Mouse (Mus musculus) forebrain, embryonic 11.5 days (tissue): ENCODE measurements around the gene Lpar6. TPM values are rescaled to one million over a fixed set of nuclear protein-coding genes. Genes with fewer than 3 reads are reported as not detected.

Experiments used
- ATAC-seq: fragments of 200-750 bp; cut with Nextera tagmentation; replicated peaks from 2 replicates; pipeline ENCODE4 v1.8.0; 2017; ENCODE audit warnings: moderate TSS enrichment; ENCODE audit not compliant: low FRiP score
- DNase-seq: peaks from one replicate; pipeline ENCODE4 v3.0.0-alpha.2; 2017; ENCODE audit warnings: low spot score
- H3K27ac ChIP-seq: fragments of 300-500 bp; sonication (generic); 2 replicates; pipeline ENCODE4 v1.5.1; 2014; ENCODE audit warnings: low read depth, low read length
- H3K27me3 ChIP-seq: fragments of 300-500 bp; sonication (generic); 2 replicates; pipeline ENCODE4 v1.6.1; 2014; ENCODE audit warnings: mild to moderate bottlenecking, low read length, mixed read lengths; ENCODE audit not compliant: control insufficient read depth, insufficient read depth
- H3K36me3 ChIP-seq: fragments of 300-500 bp; sonication (generic); 2 replicates; pipeline ENCODE4 v1.6.1; 2014; ENCODE audit warnings: mild to moderate bottlenecking, low read length, moderate library complexity, mixed read lengths; ENCODE audit not compliant: control insufficient read depth, insufficient read depth
- H3K4me1 ChIP-seq: fragments of 300-500 bp; sonication (generic); replicated peaks from 2 replicates; pipeline ENCODE4 v1.6.1; 2014; ENCODE audit warnings: low read length, mixed read lengths; ENCODE audit not compliant: control insufficient read depth, insufficient read depth
- H3K4me2 ChIP-seq: fragments of 300-500 bp; sonication (generic); 2 replicates; pipeline ENCODE4 v1.6.1; 2014; ENCODE audit warnings: low read depth, mild to moderate bottlenecking, low read length, moderate library complexity, mixed read lengths; ENCODE audit not compliant: severe bottlenecking
- H3K4me3 ChIP-seq: fragments of 300-500 bp; sonication (generic); 2 replicates; pipeline ENCODE4 v1.5.1; 2014; ENCODE audit warnings: low read depth, low read length
- H3K9ac ChIP-seq: fragments of 300-500 bp; sonication (generic); 2 replicates; pipeline ENCODE4 v1.6.1; 2014; ENCODE audit warnings: low read length
- H3K9me3 ChIP-seq: fragments of 300-500 bp; sonication (generic); 2 replicates; pipeline ENCODE4 v1.6.1; 2016; ENCODE audit warnings: low read length, mixed read lengths; ENCODE audit not compliant: control insufficient read depth
- WGBS: fragments of 180-500 bp; shearing (Covaris S2); extraction: QIAGEN DNeasy Blood & Tissue Kit; methylation state at CpG from one replicate; pipeline ENCODE4 v1.1.7; 2014; 5-methylcytosine and 5-hydroxymethylcytosine counted together
- polyA plus RNA-seq: library from polyadenylated mRNA; unstranded; fragments of >200 nt; fragmentation: Nextera tagmentation; extraction: Ambion mirVana; gene quantifications from 2 replicates; pipeline ENCODE4 v1.2.1, GENCODE M21; 2014

Gene Lpar6
- polyA plus RNA-seq, 1 experiment from 2014 or later, result 16.5 TPM

DNA sequence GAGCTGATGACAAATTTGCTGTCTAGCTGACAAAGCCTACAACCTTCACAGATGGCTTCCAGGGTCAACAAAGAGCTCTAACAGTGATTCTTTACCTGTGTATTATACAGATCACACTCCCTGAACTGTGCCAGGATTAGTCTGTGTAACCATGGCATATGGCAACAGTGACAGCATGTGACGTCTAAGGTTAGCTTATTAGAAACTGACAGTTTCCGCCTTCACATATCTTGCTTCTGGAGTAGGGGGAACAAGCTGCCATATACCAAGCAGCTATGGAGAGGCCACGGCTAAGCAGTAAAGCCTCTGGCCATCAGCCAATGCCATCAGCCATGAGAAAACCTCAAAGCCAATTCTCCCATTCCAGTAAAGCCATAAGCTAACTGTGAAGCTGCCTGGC, 11.3 kb upstream of the Lpar6 start:
- H3K9me3 ChIP-seq, result no peaks in the 10 kb centered on the region
- H3K27ac ChIP-seq, result no peak overlapping the region
- no peak overlapping the region for H3K4me2 ChIP-seq
- ATAC-seq, result no peak
- no peaks in the 10 kb centered on the region for H3K27me3 ChIP-seq
- H3K9ac ChIP-seq, result no peak overlapping the region
- H3K36me3 ChIP-seq, result peaks cover 2% of the 10 kb centered on the region; the same call in 1 of the 2 replicates
- DNase-seq, result no peak
- no peaks in the 10 kb centered on the region for H3K4me1 ChIP-seq
- H3K4me3 ChIP-seq, result no peak overlapping the region
- 90% methylated on average over 3 of the region's 3 CpGs for WGBS

DNA sequence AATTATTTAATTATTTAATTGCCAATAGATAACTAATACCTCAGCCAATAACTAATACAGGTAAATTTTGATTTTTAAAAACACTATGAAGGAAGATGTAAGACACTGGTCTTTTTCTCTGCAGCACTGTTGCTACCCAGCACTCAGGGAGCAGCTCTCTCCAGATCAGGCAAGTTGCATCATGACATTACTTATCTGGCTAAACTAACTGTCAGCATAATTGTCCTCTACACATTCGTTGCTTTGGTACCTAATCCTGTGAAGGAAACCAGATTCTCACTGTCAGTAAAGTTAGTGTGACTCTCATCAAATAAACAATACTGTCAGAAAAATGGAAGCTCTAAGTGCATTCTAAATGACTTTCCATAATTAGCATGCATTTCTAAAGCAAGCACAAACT, 10.8 kb upstream of the Lpar6 start:
- no peak for ATAC-seq
- 46% methylated on average over 1 of the region's 1 CpGs for WGBS
- no peak overlapping the region for H3K4me2 ChIP-seq

DNA sequence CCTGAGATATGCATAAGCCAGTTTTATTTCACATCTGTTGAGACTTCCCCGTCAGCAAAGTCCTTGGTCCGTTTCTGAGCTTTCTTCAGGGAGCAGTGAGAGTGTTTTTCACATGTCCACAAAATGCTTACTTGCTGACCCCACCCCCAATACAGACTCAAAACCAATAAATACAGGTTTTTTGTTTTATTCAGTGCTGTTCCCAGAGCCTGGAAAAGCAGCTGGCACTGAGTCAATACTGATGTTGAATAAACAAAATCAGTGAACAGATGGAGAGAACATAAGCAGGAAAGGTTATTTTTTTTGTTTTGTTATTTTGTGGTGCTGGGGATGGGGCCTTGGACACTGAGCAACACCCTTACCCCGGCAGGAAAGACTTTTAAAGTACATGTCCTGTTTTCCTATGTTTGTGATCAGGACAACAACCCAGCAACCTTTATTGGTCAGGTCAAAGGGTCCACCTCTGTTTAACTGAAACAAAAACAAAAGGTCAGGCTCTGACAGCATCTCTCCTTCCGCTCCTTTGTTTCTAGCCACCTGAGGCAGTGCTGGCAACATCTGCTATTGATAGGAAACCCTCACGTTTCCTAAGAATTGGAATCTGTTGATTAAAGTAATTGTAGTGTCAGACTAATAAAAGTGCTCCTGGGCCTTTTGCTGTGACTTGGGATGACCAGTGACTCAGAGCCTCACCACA, 6.3 kb upstream of the Lpar6 start:
- Histone ChIP-seq H3K9ac (no peak overlapping the region), H3K27ac (no peak overlapping the region), H3K9me3 (no peaks in the 10 kb centered on the region), H3K4me2 (no peak overlapping the region), H3K27me3 (no peaks in the 10 kb centered on the region), H3K4me3 (no peak overlapping the region), H3K36me3 (peaks cover 2% of the 10 kb centered on the region; the same call in 1 of the 2 replicates), H3K4me1 (peaks cover 3% of the 10 kb centered on the region; the same call in 1 of the 2 replicates)
- 25% methylated on average over 5 of the region's 5 CpGs for WGBS
- ATAC-seq (no peak), DNase-seq (no peak)

More for the DNA sequence above, 10.8 kb upstream of the Lpar6 start:
- Histone ChIP-seq H3K4me3 (no peak overlapping the region), H3K9ac (no peak overlapping the region), H3K9me3 (no peaks in the 10 kb centered on the region), H3K27ac (no peak overlapping the region), H3K4me1 (no peaks in the 10 kb centered on the region), H3K27me3 (no peaks in the 10 kb centered on the region), H3K36me3 (peaks cover 2% of the 10 kb centered on the region; the same call in 1 of the 2 replicates)
- no peak for DNase-seq

DNA sequence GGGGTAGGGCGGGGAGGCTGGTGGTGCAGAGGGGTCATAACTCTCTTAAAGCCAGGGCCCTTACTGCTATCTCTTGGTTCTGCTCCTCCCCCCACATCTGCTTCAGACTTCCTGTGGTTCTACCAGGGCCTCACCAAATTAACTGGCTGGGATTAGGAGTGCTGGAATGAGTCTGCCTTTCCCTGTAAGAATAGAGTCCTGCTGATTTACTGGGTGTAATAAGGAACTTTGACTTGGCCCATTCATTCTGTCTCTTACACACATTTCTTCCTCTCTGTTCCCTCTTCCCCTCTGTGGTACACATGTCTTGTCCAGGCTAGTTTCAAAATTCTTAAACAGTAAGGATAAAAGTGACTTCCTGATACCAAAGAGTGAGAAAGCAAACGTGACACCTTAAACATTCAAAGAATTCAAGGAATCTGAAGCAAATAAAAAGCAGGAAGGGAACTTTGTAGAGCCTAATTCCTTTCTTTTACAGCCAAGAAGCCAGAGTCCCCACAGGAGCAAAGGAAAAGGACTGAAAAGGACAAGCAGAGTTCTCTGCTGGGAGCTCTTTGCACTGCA, 3.1 kb upstream of the Lpar6 start:
- WGBS, result 7% methylated on average over 2 of the region's 2 CpGs
- H3K27me3 ChIP-seq, result no peaks in the 10 kb centered on the region
- no peak overlapping the region for H3K9ac ChIP-seq
- no peaks in the 10 kb centered on the region for H3K9me3 ChIP-seq
- peak overlapping the region; percentile 42; the same call in 1 of the 2 replicates for H3K27ac ChIP-seq
- peaks cover 2% of the 10 kb centered on the region; the same call in 1 of the 2 replicates for H3K36me3 ChIP-seq
- ATAC-seq (no peak), DNase-seq (no peak)
- no peak overlapping the region for H3K4me3 ChIP-seq
- H3K4me1 ChIP-seq, result peaks cover 3% of the 10 kb centered on the region; the same call in 1 of the 2 replicates
- no peak overlapping the region for H3K4me2 ChIP-seq

DNA sequence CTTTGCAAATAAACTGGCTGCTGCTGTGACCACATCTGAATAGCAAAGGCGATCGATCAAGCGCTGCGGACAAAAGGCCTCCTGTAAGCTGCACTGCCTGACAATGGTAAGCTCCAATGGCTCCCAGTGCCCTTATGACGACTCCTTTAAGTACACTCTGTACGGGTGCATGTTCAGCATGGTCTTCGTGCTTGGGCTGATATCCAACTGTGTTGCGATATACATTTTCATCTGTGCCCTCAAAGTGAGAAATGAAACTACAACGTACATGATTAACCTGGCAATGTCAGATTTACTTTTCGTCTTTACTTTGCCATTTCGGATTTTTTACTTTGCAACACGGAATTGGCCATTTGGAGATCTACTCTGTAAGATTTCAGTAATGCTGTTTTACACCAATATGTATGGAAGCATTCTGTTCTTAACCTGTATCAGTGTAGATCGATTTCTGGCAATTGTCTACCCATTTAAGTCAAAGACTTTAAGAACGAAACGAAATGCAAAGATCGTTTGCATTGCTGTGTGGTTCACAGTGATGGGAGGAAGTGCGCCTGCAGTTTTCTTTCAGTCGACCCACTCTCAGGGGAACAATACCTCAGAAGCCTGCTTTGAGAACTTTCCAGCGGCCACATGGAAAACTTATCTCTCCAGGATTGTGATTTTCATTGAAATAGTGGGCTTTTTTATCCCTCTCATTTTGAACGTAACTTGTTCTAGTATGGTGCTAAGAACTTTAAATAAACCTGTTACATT, 979 bp downstream of the Lpar6 start:
- WGBS, result under 1% methylated on average over 20 of the region's 20 CpGs
- DNase-seq, result peak; percentile 74

DNA sequence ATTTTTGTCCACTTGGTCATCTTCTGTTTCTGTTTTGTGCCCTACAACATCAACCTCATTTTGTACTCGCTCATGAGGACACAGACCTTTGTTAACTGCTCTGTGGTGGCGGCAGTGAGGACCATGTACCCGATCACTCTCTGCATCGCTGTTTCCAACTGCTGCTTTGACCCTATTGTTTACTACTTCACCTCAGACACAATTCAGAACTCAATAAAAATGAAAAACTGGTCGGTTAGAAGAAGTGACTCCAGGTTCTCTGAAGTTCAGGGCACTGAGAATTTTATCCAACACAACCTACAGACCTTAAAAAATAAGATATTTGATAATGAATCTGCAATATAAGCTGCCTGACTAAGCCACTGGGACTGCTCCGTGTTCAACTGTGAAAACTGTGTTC, 1.6 kb downstream of the Lpar6 start:
- H3K27ac ChIP-seq, result peak overlapping the region; percentile 94
- DNase-seq, result peak; percentile 57
- under 1% methylated on average over 6 of the region's 6 CpGs for WGBS
- no peaks in the 10 kb centered on the region for H3K36me3 ChIP-seq
- H3K4me3 ChIP-seq, result peak overlapping the region; percentile 58
- peak; percentile 72; the same call in 1 of the 2 replicates for ATAC-seq
- peak overlapping the region; percentile 78 for H3K9ac ChIP-seq
- peak overlapping the region; percentile 62 for H3K4me2 ChIP-seq
- no peaks in the 10 kb centered on the region for H3K9me3 ChIP-seq
- H3K27me3 ChIP-seq, result no peaks in the 10 kb centered on the region
- H3K4me1 ChIP-seq, result peaks cover 1% of the 10 kb centered on the region; the same call in 1 of the 2 replicates

More for the DNA sequence above, 979 bp downstream of the Lpar6 start:
- no peaks in the 10 kb centered on the region for H3K9me3 ChIP-seq
- no peaks in the 10 kb centered on the region for H3K36me3 ChIP-seq
- peak overlapping the region; percentile 94 for H3K27ac ChIP-seq
- H3K4me1 ChIP-seq, result peaks cover 3% of the 10 kb centered on the region; the same call in 1 of the 2 replicates
- H3K9ac ChIP-seq, result peak overlapping the region; percentile 78
- H3K4me3 ChIP-seq, result peak overlapping the region; percentile 58
- ATAC-seq, result peak; percentile 80
- H3K27me3 ChIP-seq, result no peaks in the 10 kb centered on the region
- H3K4me2 ChIP-seq, result peak overlapping the region; percentile 62

DNA sequence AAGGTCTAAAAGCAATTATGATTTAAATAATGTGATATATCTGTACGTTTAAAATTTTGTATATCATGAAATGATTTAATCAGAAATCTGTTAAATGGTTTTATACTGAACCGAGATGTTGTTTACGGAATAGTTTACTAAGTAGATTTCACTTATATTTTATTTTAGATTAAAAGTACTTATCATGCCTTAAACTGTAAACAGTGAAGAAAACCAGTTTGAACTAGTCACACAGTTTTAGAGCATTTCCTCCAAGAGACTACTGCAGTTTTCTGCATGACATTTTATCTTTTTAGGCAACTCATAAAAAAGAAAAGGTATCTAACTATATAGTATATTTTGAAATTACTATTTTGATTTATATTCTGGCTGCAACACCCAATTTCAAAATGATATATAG, 2.2 kb downstream of the Lpar6 start:
- H3K36me3 ChIP-seq, result no peaks in the 10 kb centered on the region
- H3K4me3 ChIP-seq, result no peak overlapping the region
- H3K4me1 ChIP-seq, result no peaks in the 10 kb centered on the region
- DNase-seq, result no peak
- no peak overlapping the region for H3K4me2 ChIP-seq
- no peak for ATAC-seq
- H3K27me3 ChIP-seq, result no peaks in the 10 kb centered on the region
- WGBS, result 54% methylated on average over 3 of the region's 3 CpGs
- no peaks in the 10 kb centered on the region for H3K9me3 ChIP-seq
- H3K27ac ChIP-seq, result no peak overlapping the region
- H3K9ac ChIP-seq, result no peak overlapping the region

DNA sequence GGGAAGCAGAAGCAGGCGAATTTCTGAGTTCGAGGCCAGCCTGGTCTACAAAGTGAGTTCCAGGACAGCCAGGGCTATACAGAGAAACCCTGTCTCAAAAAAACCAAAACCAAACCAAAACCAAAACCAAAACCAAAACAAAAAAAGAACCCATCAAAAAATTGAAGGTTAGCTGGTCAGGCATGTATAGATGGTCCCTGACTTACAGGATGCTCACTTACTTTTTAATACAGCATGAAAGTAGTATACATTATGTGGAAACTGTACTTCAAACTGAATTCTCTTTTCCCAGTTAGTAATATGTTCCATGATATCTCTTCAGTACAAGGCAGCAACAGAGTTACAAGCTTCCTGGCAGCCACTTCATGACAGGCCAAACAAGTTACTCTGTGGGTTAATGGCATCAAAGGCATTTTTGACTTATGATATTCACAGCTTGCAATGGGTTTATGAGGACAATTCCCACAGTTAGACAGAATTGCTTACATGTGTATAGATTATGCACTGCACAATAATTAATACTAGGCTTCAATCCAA, 6.4 kb downstream of the Lpar6 start:
- Histone ChIP-seq H3K27ac (no peak overlapping the region), H3K36me3 (no peaks in the 10 kb centered on the region), H3K9ac (no peak overlapping the region), H3K4me2 (no peak overlapping the region), H3K27me3 (no peaks in the 10 kb centered on the region), H3K4me1 (no peaks in the 10 kb centered on the region), H3K4me3 (no peak overlapping the region), H3K9me3 (no peaks in the 10 kb centered on the region)
- WGBS, result 87% methylated on average over 2 of the region's 2 CpGs
- no peak for ATAC-seq
- no peak for DNase-seq
